Mouse (Mus musculus): ENCODE measurements around the gene Cd302. TPM values are rescaled to one million over a fixed set of nuclear protein-coding genes. Genes with fewer than 3 reads are reported as not detected.

Cd302 gene
- polyA plus RNA-seq, 1 experiment from 2014 or later, result 15.2 TPM

Other genes with a start within 250 kb of the Cd302 start
- gene Baz2b, start 74.6 kb downstream of the Cd302 start, polyA plus RNA-seq (2014; fragmentation: Nextera tagmentation; extraction: Ambion mirVana), result 61.8 and 71.0 TPM in 2 replicates
- gene March7, start 74.6 kb downstream of the Cd302 start, polyA plus RNA-seq (2014; fragmentation: Nextera tagmentation; extraction: Ambion mirVana), result 68.7 and 74.6 TPM in 2 replicates
- gene Ly75, start 98.8 kb upstream of the Cd302 start, polyA plus RNA-seq (2014; fragmentation: Nextera tagmentation; extraction: Ambion mirVana), result 2.1 and 2.6 TPM in 2 replicates

Measured in neural tube, embryonic 11.5 days (tissue).